Mouse (Mus musculus) limb, embryonic 13.5 days (tissue): ENCODE measurements around the gene Aldh1l1. TPM values are rescaled to one million over a fixed set of nuclear protein-coding genes. Genes with fewer than 3 reads are reported as not detected.

Source experiments
- ATAC-seq: fragments of 200-750 bp; cut with Nextera tagmentation; 2 replicates; pipeline ENCODE4 v1.8.0; 2017; ENCODE audit warnings: low read depth, moderate number of reproducible peaks, moderate TSS enrichment; ENCODE audit not compliant: low FRiP score
- H3K27ac ChIP-seq: fragments of 300-500 bp; sonication (generic); 2 replicates; pipeline ENCODE4 v1.5.1; 2015; ENCODE audit warnings: inconsistent platforms, mild to moderate bottlenecking, moderate library complexity
- H3K27me3 ChIP-seq: fragments of 300-500 bp; sonication (generic); 2 replicates; pipeline ENCODE4 v1.6.1; 2015; ENCODE audit warnings: mild to moderate bottlenecking, inconsistent platforms
- H3K36me3 ChIP-seq: fragments of 300-500 bp; sonication (generic); 2 replicates; pipeline ENCODE4 v1.6.1; 2015; ENCODE audit warnings: inconsistent platforms, mild to moderate bottlenecking, moderate library complexity
- H3K4me1 ChIP-seq: fragments of 300-500 bp; sonication (generic); 2 replicates; pipeline ENCODE4 v1.6.1; 2015; ENCODE audit warnings: inconsistent platforms
- H3K4me2 ChIP-seq: fragments of 300-500 bp; sonication (generic); replicated peaks from 2 replicates; pipeline ENCODE4 v1.6.1; 2015; ENCODE audit warnings: inconsistent platforms, mild to moderate bottlenecking, moderate library complexity
- H3K4me3 ChIP-seq: fragments of 300-500 bp; sonication (generic); 2 replicates; pipeline ENCODE4 v1.5.1; 2015; ENCODE audit warnings: moderate library complexity, mild to moderate bottlenecking, inconsistent platforms
- H3K9ac ChIP-seq: fragments of 300-500 bp; sonication (generic); 2 replicates; pipeline ENCODE4 v1.6.1; 2015; ENCODE audit warnings: mild to moderate bottlenecking, inconsistent platforms
- H3K9me3 ChIP-seq: fragments of 300-500 bp; sonication (generic); 2 replicates; pipeline ENCODE4 v1.6.1; 2016; ENCODE audit warnings: inconsistent platforms
- WGBS: fragments of 180-500 bp; shearing (Covaris S2); methylation state at CpG from one replicate; pipeline ENCODE4 v1.1.7; 2015; 5-methylcytosine and 5-hydroxymethylcytosine counted together
- polyA plus RNA-seq: library from polyadenylated mRNA; unstranded; fragments of >200 nt; fragmentation: Nextera tagmentation; extraction: Ambion mirVana; gene quantifications from 2 replicates; pipeline ENCODE4 v1.2.1, GENCODE M21; 2015

Gene Aldh1l1
- polyA plus RNA-seq: 2.0 and 2.4 TPM in 2 replicates

DNA sequence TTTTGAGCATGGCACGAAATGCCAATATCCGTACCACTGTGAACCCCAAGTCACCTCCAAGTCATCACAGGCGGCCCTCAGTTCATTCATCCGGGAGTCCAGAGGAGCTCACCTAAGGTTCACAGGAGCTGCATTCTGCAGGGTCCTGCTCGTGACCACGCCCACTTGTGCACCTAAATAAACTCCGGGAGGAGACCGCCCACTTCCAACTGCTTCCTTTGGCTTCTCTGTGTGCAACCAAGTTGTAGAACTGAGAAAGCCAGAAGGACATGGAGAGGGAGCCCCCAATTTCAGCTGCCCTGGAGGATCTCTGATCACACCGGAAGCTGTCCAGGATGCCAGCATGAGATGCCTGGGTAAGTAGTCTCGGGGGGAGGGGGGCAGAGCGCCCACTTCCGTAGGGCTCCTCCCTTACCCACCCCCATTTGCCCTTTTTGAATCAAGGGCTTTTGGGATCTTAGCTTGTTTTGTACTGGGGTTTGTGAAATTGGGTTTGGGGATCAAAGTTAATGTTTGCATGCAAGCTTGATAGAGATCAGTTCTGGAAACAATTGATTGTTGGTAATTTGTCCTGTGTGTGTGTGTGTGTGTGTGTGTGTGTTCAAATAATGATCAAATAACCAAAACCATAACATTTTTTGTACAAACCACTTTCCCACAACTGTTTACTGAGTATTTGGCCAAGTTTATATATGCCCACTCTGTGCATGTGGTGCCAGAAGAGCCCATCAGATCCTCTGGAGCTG, at the start of gene Aldh1l1:
TSS of gene Aldh1l1 (plus strand) at position 252 of the 746 bp plus-strand sequence.
- Histone ChIP-seq H3K9ac (no peak within 1 kb of the TSS), H3K27ac (no peak within 1 kb of the TSS), H3K27me3 (no peaks in the 10 kb centered on the region), H3K36me3 (no peaks in the 10 kb centered on the region), H3K9me3 (no peaks in the 10 kb centered on the region), H3K4me3 (no peak within 1 kb of the TSS), H3K4me2 (no peak within 1 kb of the TSS), H3K4me1 (0 out of 2 replicates have a peak, but pooled peaks cover 4% of the 10 kb centered on the region)
- WGBS: 77% methylated on average over 12 of the region's 12 CpGs
- no peak for ATAC-seq

DNA sequence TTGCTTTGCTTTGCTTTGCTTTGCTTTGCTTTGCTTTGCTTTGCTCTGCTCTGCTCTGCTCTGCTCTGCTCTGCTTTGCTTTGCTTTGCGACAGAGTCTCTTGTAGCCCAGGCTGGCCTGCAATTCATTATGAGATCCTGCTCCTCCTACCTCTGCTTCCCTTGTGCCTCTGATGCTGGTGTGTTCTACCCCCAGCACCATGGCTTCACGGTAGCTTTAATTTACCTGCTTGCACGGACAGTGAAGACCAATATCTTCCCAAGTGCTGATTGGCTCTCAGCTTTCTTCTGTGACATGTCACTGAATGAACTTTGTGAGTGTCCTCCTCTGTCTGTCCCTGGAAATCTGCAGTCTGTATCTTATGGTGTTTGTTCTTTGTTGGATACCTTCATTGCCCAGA, 49.2 kb upstream of the Aldh1l1 start:
- H3K4me3 ChIP-seq: no peak overlapping the region
- H3K4me2 ChIP-seq: no peak overlapping the region
- H3K4me1 ChIP-seq: no peaks in the 10 kb centered on the region
- no peak overlapping the region for H3K27ac ChIP-seq
- 88% methylated on average over 3 of the region's 3 CpGs for WGBS
- ATAC-seq: no peak
- no peak overlapping the region for H3K9ac ChIP-seq
- H3K36me3 ChIP-seq: no peaks in the 10 kb centered on the region
- H3K9me3 ChIP-seq: peaks cover 5% of the 10 kb centered on the region; the same call in 1 of the 2 replicates
- no peaks in the 10 kb centered on the region for H3K27me3 ChIP-seq

DNA sequence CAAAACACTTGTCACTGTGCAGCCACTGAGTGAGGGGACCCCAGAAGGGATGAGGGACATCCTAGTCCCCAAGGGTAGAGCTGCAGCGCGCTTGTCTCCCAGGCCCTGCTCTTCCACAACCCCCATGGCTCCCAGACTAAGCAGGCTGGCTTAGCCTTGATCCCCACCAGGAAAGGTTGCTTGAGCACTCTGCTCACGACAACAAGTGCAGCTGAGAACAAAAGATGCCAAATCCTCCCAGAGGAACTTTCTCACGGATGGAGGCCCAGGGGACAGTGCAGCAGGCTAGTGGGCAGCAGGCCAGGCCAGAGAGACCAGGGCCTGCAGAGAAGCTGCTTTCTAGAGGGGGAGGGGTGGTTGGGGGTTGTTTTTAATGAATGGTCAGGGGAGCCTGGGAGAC, 39.3 kb upstream of the Aldh1l1 start:
- ATAC-seq: no peak
- Histone ChIP-seq H3K4me2 (no peak overlapping the region), H3K4me3 (no peak overlapping the region), H3K27me3 (no peaks in the 10 kb centered on the region), H3K36me3 (no peaks in the 10 kb centered on the region), H3K9me3 (no peaks in the 10 kb centered on the region), H3K4me1 (no peaks in the 10 kb centered on the region), H3K9ac (no peak overlapping the region), H3K27ac (no peak overlapping the region)
- WGBS: 54% methylated on average over 4 of the region's 4 CpGs

DNA sequence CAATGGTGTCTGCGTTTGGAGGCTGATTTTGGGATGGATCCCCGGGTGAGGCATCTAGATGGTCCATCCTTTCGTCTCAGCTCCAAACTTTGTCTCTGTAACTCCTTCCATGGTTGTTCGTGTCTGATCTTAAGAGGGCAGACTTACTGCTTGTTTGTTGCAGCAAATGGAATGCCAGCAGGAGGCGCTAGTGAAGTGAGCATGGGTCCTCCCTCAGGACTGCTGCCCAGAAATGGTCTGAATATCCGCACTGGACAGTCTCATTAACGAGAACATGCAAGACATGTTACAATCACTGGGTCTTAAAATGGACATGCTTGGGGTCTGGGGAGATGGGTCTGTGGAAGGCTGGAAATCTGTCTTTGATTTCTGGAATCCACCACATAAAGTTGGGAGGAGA, 36.0 kb upstream of the Aldh1l1 start:
- H3K4me1 ChIP-seq: no peaks in the 10 kb centered on the region
- H3K4me2 ChIP-seq: no peak overlapping the region
- WGBS: 28% methylated on average over 7 of the region's 7 CpGs
- no peaks in the 10 kb centered on the region for H3K9me3 ChIP-seq
- no peak overlapping the region for H3K27ac ChIP-seq
- H3K9ac ChIP-seq: no peak overlapping the region
- no peaks in the 10 kb centered on the region for H3K27me3 ChIP-seq
- H3K4me3 ChIP-seq: no peak overlapping the region
- no peaks in the 10 kb centered on the region for H3K36me3 ChIP-seq
- no peak for ATAC-seq

DNA sequence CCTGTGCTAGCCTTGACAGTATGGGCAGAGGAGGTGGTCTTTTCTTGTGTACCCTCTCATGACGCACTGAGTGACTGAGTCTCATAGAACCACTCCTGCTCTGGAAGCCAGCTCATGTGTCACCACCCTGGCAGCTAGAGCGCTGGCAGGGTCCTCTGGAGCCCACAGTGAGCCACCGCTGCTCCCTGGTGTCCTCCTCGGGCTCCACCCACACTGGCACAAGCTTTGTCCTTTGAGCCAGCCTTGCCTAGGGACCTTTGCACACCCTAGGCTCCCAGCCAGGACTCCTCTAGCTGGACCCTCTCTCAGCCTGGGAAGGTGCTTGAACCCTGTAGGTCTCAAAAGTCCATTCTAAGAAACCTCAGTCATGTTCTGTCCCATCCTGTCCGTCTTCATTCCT, 35.5 kb upstream of the Aldh1l1 start:
- H3K4me1 ChIP-seq: no peaks in the 10 kb centered on the region
- H3K9me3 ChIP-seq: no peaks in the 10 kb centered on the region
- no peak overlapping the region for H3K9ac ChIP-seq
- H3K27me3 ChIP-seq: no peaks in the 10 kb centered on the region
- no peak overlapping the region for H3K4me3 ChIP-seq
- 74% methylated on average over 5 of the region's 5 CpGs for WGBS
- no peaks in the 10 kb centered on the region for H3K36me3 ChIP-seq
- no peak overlapping the region for H3K4me2 ChIP-seq
- no peak for ATAC-seq
- no peak overlapping the region for H3K27ac ChIP-seq

DNA sequence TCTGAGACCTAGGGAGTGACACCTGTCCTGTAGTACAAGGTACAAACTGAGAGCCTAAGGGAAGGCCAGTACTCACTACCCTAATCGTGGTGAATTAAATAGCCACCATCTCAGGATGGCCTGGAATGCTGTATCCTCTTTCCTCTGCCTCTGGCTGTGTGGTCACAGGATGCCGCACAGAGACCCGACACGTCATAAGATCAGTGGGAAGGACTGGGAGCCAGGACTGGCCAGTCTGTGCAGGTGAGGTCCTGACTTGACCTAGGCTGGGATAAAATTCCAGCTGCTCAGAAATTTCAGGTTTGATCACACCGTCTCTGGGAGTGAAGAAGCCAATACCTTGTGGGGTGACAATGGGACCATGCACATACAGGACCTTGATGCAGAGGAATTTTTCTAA, 34.7 kb upstream of the Aldh1l1 start:
- H3K9me3 ChIP-seq: no peaks in the 10 kb centered on the region
- H3K4me3 ChIP-seq: no peak overlapping the region
- no peak for ATAC-seq
- H3K4me1 ChIP-seq: no peaks in the 10 kb centered on the region
- no peaks in the 10 kb centered on the region for H3K27me3 ChIP-seq
- H3K4me2 ChIP-seq: no peak overlapping the region
- WGBS: 87% methylated on average over 5 of the region's 5 CpGs
- H3K36me3 ChIP-seq: no peaks in the 10 kb centered on the region
- no peak overlapping the region for H3K9ac ChIP-seq
- H3K27ac ChIP-seq: no peak overlapping the region

DNA sequence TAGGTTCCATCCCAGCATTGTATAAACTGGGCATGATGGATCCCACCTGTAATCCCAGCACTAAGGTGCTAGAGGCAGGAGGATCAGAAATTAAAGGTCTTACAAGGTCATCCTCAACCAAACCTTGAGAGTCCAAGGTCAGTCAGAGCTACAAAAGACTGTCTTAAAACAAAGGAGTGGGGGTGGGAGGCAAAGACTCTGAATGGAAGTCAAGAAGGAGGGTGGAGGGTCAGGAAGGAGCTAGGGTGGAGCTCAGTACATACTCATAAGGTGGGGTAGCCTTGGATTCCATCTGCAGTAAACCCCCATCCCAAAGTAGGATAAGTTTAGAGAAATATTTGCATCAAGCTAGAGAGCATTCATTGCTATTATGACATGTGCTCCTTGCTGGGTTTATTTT, 33.6 kb upstream of the Aldh1l1 start:
- H3K27ac ChIP-seq: no peak overlapping the region

DNA sequence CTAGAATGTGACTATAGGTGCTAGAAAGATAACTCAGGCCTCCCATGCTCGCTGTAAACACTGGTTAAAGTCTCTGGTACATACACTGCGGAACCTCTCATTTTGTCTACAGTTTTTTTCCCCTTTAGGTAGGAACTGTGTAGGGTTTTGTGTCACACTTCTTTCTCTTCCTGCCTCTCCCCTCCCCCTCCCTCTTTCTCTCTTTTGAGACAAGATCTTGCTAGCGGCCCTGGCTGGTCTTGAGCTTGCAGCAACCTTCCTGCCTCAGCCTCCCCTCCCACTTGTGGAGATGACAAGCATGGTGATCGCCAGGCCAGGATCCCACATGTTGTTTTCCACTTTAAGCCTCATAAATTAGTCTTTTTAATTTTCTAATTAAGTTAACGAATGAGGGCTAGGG, 32.5 kb upstream of the Aldh1l1 start:
- no peak for ATAC-seq
- Histone ChIP-seq H3K36me3 (no peaks in the 10 kb centered on the region), H3K9ac (no peak overlapping the region), H3K27me3 (no peaks in the 10 kb centered on the region), H3K27ac (no peak overlapping the region), H3K4me2 (no peak overlapping the region), H3K4me3 (no peak overlapping the region), H3K4me1 (no peaks in the 10 kb centered on the region), H3K9me3 (no peaks in the 10 kb centered on the region)
- 83% methylated on average over 5 of the region's 5 CpGs for WGBS

More for the DNA sequence above, 33.6 kb upstream of the Aldh1l1 start:
- Histone ChIP-seq H3K27me3 (no peaks in the 10 kb centered on the region), H3K36me3 (no peaks in the 10 kb centered on the region), H3K9me3 (no peaks in the 10 kb centered on the region), H3K9ac (no peak overlapping the region), H3K4me2 (no peak overlapping the region), H3K4me1 (no peaks in the 10 kb centered on the region), H3K4me3 (no peak overlapping the region)
- no peak for ATAC-seq

DNA sequence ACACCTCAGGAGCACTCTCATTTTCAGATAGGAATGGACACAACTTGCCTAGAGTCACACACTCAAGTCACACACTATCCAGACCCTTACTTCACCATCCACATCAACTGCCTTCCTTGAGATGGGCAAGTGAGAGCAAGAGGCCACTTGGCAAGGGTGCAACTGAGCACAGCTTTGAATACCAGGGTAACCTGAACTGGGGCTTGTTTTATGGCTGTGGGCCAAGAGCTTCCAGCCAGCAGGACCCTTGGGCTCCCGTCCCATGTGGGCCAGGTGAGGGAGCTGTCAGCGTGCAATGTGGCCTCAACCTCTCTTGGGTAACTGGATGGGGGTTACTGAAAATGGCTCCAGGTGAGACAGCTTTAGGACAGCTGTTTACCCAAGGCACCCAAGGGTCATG, 28.8 kb upstream of the Aldh1l1 start:
- 73% methylated on average over 2 of the region's 2 CpGs for WGBS
- Histone ChIP-seq H3K9ac (no peak overlapping the region), H3K9me3 (no peaks in the 10 kb centered on the region), H3K4me1 (no peaks in the 10 kb centered on the region), H3K27ac (no peak overlapping the region), H3K4me2 (no peak overlapping the region), H3K4me3 (no peak overlapping the region), H3K36me3 (no peaks in the 10 kb centered on the region), H3K27me3 (peaks cover 23% of the 10 kb centered on the region)
- ATAC-seq: no peak

DNA sequence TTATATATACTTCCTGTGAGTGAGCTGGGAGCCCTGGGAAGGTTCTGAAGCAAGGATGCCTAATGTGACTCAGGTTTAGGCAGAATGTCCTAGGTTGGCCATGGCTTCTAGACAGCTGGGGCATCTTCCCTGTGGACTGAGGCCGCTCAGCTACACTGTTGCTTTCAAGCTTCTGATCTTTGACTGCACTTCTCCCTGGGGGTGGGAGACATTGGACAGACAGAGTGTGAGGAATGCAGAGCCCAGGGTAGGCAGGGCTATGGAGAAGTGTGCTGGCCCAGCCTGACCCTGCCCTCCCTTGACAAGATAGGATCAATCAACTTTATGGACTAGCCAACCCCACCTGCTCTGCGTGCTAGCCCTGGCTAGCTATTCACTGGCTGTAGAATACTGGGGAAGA, 25.0 kb upstream of the Aldh1l1 start:
- H3K36me3 ChIP-seq: no peaks in the 10 kb centered on the region
- H3K27me3 ChIP-seq: peaks cover 40% of the 10 kb centered on the region
- no peaks in the 10 kb centered on the region for H3K9me3 ChIP-seq
- no peak overlapping the region for H3K4me2 ChIP-seq
- ATAC-seq: no peak
- H3K9ac ChIP-seq: no peak overlapping the region
- H3K4me3 ChIP-seq: peak overlapping the region; percentile 66; the same call in 1 of the 2 replicates
- 32% methylated on average over 2 of the region's 2 CpGs for WGBS
- H3K27ac ChIP-seq: no peak overlapping the region
- peaks cover 16% of the 10 kb centered on the region for H3K4me1 ChIP-seq

DNA sequence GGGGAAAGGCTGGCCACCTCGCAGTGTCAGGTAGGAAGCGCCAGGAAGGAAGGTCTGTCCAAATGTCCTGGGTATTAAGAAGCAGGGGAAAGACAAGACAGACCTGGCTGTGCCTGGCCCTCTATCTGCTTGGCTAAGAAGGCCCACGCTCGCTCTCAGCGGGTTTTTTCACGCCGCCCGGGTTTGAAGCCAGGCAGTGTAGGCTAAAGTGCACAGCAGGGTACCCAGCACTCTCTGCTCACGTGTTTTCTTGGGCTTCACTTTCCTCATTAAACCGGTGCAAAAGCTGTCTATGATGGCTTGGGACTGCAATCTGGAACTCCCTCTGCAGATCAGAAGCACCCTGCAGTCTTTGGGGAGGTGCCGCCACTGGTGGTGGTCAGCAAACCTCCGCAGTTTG, 24.5 kb upstream of the Aldh1l1 start:
- Histone ChIP-seq H3K4me2 (peak overlapping the region; percentile 100), H3K36me3 (no peaks in the 10 kb centered on the region; the same call in 1 of the 2 replicates), H3K4me1 (peaks cover 16% of the 10 kb centered on the region), H3K27me3 (peaks cover 40% of the 10 kb centered on the region), H3K27ac (no peak overlapping the region), H3K9ac (0 out of 2 replicates have a peak overlapping the region, but pooled peaks have one; percentile 76), H3K9me3 (no peaks in the 10 kb centered on the region), H3K4me3 (peak overlapping the region; percentile 66)
- ATAC-seq: peak; percentile 1; the same call in 1 of the 2 replicates
- 9% methylated on average over 12 of the region's 12 CpGs for WGBS

DNA sequence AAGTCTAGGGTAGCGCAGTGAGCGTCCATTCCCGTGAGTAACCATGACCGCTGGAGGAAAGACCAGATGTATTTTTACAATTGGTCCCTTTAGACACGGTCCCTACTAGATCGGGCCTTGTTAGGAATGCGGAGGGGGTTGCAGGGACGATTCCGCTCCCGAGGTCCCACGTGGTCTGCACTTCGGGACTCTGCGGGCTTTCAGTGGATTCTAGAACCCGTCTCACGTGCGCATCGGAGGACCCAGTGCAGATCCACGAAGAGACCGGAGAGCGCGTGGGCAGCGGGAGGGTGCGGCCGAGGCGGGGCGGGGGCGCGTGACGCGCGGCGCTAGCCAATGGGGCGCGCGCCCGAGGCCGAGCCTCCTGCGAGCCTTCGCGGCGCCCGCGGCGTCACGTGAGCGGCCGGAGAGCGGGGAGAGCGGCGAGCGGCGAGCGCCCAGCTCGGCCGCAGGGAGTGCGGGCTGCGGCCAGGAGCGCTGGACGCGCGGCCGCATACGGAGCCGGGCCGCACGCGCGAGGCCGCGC, 24.0 kb upstream of the Aldh1l1 start, which contains the start of gene Klf15:
TSS of gene Klf15 (plus strand) at position 396 of the 526 bp plus-strand sequence.
- Histone ChIP-seq H3K4me1 (peaks cover 16% of the 10 kb centered on the region), H3K36me3 (no peaks in the 10 kb centered on the region; the same call in 1 of the 2 replicates), H3K4me3 (peak within 1 kb of the TSS; percentile 66), H3K27me3 (peaks cover 40% of the 10 kb centered on the region), H3K27ac (no peak within 1 kb of the TSS), H3K4me2 (peak within 1 kb of the TSS; percentile 100), H3K9ac (peak within 1 kb of the TSS; percentile 76), H3K9me3 (no peaks in the 10 kb centered on the region)
- peak; percentile 78 for ATAC-seq
- under 1% methylated on average over 68 of the region's 70 CpGs for WGBS
